Mouse (Mus musculus) forebrain, embryonic 14.5 days (tissue): Measurements from ENCODE around the gene Gsn. TPM values are rescaled to one million over a fixed set of nuclear protein-coding genes. Genes with fewer than 3 reads are reported as not detected.

Experiments used
- polyA plus RNA-seq: library from polyadenylated mRNA; unstranded; fragments of >200 nt; fragmentation: Nextera tagmentation; extraction: Ambion mirVana; gene quantifications from 2 replicates; pipeline ENCODE4 v1.2.1, GENCODE M21; 2014

The Gsn gene
- polyA plus RNA-seq, 1 experiment from 2014 or later = 22.5 TPM

Other genes starting within 250 kb of the Gsn start
- 0.69 and 1.1 TPM in 2 replicates for gene Hc, start 194.9 kb upstream of the Gsn start, polyA plus RNA-seq
- 0.12 and 0.27 TPM in 2 replicates for gene AI182371, start 154.8 kb upstream of the Gsn start, polyA plus RNA-seq
- 14.5 and 14.9 TPM in 2 replicates for gene Cntrl, start 146.9 kb upstream of the Gsn start, polyA plus RNA-seq
- 349 and 383 TPM in 2 replicates for gene Rab14, start 55.3 kb upstream of the Gsn start, polyA plus RNA-seq
- 11.0 and 12.4 TPM in 2 replicates for gene Stom, start 80.6 kb downstream of the Gsn start, polyA plus RNA-seq
- not detected in 2 replicates for gene 4930568D16Rik, start 111.3 kb downstream of the Gsn start, polyA plus RNA-seq
- gene 4930402F06Rik, start 140.8 kb downstream of the Gsn start, polyA plus RNA-seq = not detected in 2 replicates
- 5.0 and 6.1 TPM in 2 replicates for gene Ggta1, start 206.9 kb downstream of the Gsn start, polyA plus RNA-seq